ENCODE assay signal across 8 mouse cellular contexts in genomic region chr6:35252477-35253346, GRCm38 (mm10). TPM values are rescaled to one million over a fixed set of nuclear protein-coding genes. Genes with fewer than 3 reads are reported as not detected.
DNase-seq lines count a peak whose midpoint lies in the region; ATAC-seq lines count a peak whose summit lies in the region.

No protein-coding gene starts in this region.

- no peaks in the 10 kb centered on the region for H3K9me3 ChIP-seq in embryonic facial prominence, embryonic 14.5 days (ENCODE audit: control insufficient read depth, low read length)

- DNase-seq in 416B (ENCODE audit: low read depth) (peak; percentile 93), liver (peak; percentile 97)
- DNase-seq in adrenal gland, postnatal 4 days (ENCODE audit: low spot score in 2 of 2), result peak; percentile 82 to 92
- peak; percentile 93 for DNase-seq in embryonic facial prominence, embryonic 14.5 days (ENCODE audit: low spot score)
- DNase-seq in heart, adult 8-10 months (ENCODE audit: low spot score), result peak; percentile 80
- DNase-seq in kidney, adult 9 months, result peak; percentile 87
- peak; percentile 94 to 99 for DNase-seq in spleen, postnatal 4 days (ENCODE audit: low spot score in 2 of 2)

- peaks cover 44% of the 10 kb centered on the region for H3K4me1 ChIP-seq in embryonic facial prominence, embryonic 14.5 days (ENCODE audit: control insufficient read depth, insufficient read depth, low read length)

- no peaks in the 10 kb centered on the region for H3K27me3 ChIP-seq in embryonic facial prominence, embryonic 14.5 days (replicated peaks; ENCODE audit: control insufficient read depth, insufficient read depth, low read length)

- peak overlapping the region; percentile 75 for H3K4me2 ChIP-seq in embryonic facial prominence, embryonic 14.5 days (ENCODE audit: low read depth, low read length)

- ATAC-seq in embryonic facial prominence, embryonic 14.5 days (ENCODE audit: low read depth), result peak; percentile 93
- ATAC-seq in monocyte, adult 5-6 weeks (replicated peaks; ENCODE audit: insufficient number of reproducible peaks, low FRiP score, low TSS enrichment, poor library complexity, severe bottlenecking), result peak; percentile 79

- peak overlapping the region; percentile 90 for H3K27ac ChIP-seq in embryonic facial prominence, embryonic 14.5 days (replicated peaks; ENCODE audit: low read depth, low read length)

- peak overlapping the region; percentile 87 for H3K4me3 ChIP-seq in embryonic facial prominence, embryonic 14.5 days (ENCODE audit: low read depth, low read length)

- peak overlapping the region; percentile 91 for H3K9ac ChIP-seq in embryonic facial prominence, embryonic 14.5 days (ENCODE audit: low read depth, low read length)

- no peaks in the 10 kb centered on the region for H3K36me3 ChIP-seq in embryonic facial prominence, embryonic 14.5 days (ENCODE audit: control insufficient read depth, insufficient read depth, low read length)

- under 1% methylated on average over 50 of the region's 60 CpGs for WGBS in embryonic facial prominence, embryonic 14.5 days

RNA-seq across cellular contexts. Expression of gene Slc13a4, which starts 55.2 kb away (rescaled TPM):
- under 1 TPM; 0.45 to 0.62 TPM for total RNA-seq in adrenal gland, postnatal 4 days (2021)
- 2.5 and 3.0 TPM in 2 replicates for polyA plus RNA-seq in embryonic facial prominence, embryonic 14.5 days (2014; fragmentation: Nextera tagmentation; extraction: Ambion mirVana)
- total RNA-seq in heart, adult 8-10 months (2022), result under 1 TPM in 2 of 4 experiments, not detected in 2; 0.14 to 0.37 TPM
- not detected in 3 replicates for total RNA-seq in monocyte, adult 5-6 weeks (2017)

Comparison
In these comparisons a context has a peak if more than half of its experiments do, and no peak if none do; other contexts are left out.
1. Peak in every context shown above with its lines: DNase-seq, ATAC-seq, H3K4me3 ChIP-seq and H3K27ac ChIP-seq.